Mouse (Mus musculus) lung, postnatal 25 days (tissue): ENCODE measurements around the gene Elp4.

Experiments
- DNase-seq: peaks from one replicate; pipeline ENCODE4 v3.0.0; 2022; ENCODE audit warnings: low spot score

Gene Elp4

DNA sequence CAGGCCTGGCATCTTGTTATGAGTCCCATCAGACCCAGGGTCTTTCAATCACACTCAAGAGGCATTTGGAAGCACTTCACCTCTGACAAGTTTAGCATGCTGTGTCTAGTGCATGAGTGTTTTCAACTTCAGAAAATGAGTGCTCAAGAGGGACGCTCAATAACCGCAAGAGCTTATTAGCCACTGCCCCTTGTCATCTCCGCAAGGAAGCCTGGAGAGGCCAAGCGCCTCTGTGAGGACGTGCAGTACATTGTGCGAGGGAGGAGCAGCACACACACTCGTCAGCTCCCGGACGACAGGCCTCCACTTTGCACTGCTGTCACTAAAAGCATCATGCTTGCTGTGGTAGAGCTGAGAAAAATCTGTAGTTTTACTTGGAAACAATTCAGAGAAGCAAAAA lies 177.7 kb downstream of the Elp4 start:
- no peak for DNase-seq

DNA sequence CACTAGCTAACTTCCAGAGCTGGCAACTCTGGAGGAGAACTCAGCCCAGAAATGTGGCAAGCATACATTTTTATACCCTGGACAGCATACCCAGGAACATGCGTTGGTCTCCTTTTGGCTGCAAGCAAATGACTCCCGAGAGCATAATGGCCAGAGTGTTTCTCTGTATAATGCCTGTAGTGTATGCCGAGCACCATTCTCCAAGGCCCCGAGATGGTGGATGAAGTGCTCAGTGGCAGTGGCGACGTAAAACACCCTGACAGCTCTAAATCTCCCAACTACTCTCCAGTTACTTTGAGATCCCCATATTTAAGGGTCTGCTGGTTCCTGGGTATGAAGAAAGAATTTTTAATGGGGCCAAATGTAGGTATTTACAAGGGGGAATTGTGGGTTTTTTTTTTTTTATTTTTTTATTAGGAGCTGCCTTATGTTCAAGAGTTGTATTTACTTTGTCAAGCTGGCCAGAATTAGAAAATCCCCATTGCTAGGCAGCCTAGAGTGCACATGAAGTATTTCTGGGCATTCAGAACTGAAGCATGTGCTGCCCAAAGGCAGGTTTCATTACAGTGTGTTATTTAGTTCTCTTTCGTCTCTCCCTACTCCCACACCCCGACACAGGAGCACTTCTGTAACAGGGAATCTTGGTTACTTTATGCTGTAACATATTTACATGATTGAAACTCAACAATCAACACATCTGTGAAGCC lies 188.8 kb downstream of the Elp4 start:
- no peak for DNase-seq

DNA sequence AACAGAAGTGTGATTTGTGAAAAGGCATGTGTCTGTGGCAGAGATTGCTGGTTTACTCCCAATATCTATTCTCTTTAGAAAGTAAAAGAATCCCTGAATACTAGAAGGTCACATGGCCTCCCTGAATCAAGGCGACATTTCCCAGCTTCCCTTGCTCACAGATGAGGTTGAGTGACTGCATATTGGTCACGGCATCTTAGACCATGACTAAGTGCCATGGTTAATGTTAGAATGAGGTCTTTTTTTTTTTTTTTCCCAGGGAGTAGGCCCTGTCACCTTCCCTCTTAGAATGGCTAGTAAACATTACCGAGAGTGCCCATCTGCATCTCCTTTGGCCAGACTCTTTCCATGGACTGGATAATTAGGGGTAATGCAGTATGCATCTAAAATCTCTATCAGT lies 193.9 kb downstream of the Elp4 start:
- DNase-seq, result no peak

- DNase-seq, result no peak
These were observed 195.2 kb downstream of the Elp4 start for GRCm38 (mm10) chr2:105709126-105709525.

DNA sequence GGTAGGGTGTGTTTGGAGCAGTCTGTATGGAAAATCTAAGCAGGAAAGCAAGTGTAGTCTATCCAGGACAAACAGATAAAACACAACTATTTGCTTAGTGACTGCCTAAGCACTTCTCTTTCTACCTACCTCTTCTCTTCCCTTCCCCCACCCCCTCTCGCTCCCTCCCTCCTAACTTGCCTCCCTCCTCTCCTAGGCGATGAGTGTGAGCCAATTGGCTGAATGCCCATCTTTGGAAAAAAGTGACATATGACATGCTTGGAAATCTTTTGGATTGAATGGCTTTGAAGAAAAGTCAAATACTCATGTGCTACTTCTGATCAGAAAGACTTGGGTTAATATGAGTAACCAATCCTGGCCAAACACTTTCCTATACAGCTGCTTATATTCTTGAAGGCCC lies 199.0 kb downstream of the Elp4 start:
- DNase-seq, result no peak

GRCm38 (mm10) chr2:105702586-105702985 lies 201.8 kb downstream of the Elp4 start:
- no peak for DNase-seq

GRCm38 (mm10) chr2:105701781-105702180 lies 202.6 kb downstream of the Elp4 start:
- DNase-seq, result no peak

GRCm38 (mm10) chr2:105698631-105699030 lies 205.7 kb downstream of the Elp4 start:
- no peak for DNase-seq

DNA sequence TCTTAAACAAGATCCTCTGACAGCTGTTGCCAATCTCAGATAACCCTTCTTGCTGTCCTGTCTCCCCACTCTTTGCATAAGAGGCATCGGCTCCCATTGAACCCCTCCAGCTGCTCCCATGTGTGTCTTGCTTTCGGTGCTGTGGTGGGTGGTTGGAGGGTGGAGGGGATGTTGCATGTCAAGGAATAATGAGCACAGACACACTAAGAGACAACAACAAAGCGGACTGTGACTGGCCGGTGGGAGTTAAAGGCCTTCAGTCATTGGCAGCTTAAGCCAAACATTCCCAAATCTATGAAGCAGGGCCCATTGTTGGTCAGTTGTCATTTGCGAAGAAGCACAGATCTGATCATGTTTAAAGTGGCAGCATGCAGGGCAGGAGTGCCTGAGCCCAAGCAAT lies 206.6 kb downstream of the Elp4 start:
- DNase-seq, result no peak

DNA sequence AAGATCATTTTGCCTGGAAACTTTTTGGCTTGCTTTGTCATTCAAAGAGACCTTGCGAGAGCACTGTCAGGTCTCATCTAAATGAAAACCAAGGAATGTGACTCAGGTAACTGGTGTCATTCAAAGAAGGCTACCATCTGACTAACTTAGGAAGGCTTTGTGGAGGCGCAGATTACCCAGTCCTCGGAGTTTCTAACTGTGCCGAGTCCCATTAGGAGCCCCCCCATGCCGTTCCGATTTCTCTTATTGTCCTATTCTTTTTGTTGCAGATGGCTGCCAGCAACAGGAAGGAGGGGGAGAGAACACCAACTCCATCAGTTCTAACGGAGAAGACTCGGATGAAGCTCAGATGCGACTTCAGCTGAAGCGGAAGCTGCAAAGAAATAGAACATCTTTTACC lies 213.1 kb downstream of the Elp4 start:
- no peak for DNase-seq

GRCm38 (mm10) chr2:105689771-105690639 lies 214.4 kb downstream of the Elp4 start:
- DNase-seq, result no peak

DNA sequence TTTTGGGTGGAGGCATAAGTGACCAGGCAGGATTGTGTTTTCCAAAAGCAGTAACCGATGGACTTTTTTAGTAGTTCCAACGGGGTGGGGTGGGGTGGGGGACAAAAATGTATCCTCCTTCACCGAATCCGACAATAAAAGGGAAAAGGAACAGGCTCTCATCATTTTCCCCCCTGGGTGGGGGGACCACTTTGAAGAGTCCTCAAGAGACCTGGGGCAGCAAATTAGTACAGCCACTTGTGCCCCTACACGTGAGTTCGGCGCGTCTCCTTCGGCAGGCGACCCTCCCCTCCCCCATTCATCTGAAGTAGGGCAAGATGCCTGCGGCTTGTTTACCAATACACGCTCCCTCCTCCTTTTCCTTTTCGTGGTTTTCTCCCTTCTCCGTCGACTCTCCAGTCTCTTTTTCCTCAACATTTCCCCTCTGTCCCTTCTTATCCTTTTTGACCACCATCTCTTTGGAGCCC lies 215.0 kb downstream of the Elp4 start:
- no peak for DNase-seq

DNA sequence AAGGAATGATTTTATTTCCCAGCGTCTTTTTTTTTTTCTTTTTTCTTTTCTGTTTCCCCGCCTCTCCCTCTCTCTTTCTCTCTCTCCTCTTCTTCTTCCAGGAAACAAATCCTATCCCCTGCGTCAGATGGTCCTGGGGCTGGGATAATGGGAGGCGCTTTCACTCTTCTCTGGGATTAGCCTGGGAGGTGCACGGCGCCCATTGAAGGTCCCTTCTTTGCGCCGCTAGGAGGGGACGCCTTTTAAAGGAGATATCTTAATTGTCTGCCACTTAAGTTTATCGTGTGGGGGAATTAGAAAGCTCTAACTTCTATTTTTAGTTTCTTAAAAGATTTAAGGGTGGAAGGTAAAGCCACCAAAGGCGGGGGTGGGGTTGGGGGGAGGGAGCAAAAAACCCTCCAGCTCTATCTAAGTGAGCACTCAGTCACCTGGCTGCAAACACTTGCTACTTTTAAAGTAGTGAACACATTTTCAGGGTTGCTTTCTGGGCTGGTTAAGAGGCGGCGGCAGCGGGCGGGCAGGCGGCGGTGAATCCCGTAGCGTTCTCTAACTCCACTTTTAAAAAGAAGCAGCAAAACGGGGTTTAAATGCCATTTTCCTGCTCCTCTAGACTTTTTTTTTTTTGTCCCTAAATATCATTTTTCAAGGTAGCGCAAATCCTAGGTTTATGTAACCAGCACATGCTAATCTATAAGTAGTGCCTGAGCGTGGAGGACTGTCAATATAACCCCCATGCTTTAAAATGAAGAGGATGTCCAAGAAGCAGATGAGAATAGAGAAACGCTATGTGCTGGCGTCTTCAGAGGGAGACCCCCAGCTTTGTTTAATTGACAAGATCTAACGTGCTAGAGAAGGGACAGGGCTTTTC lies 215.7 kb downstream of the Elp4 start:
- no peak for DNase-seq

DNA sequence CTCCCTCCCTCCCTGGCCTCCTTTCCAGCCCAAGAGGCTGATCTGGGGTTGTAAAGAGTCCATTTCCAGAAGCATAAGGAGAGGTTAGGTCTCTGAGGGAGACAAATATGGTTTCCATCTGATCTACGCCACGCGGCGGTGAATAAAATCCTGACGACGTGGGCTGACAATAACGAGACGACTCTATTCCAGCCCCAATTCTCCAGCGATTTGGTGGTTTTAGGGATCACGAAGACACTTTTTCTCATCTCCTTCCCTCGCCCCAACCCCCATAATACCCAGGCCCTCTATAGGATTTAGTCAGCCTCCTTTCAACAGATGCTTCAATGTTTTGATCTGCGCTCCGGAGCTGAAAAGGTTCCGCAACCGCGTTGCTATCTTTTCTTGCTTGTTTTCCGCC lies 216.4 kb downstream of the Elp4 start:
- DNase-seq, result no peak

DNA sequence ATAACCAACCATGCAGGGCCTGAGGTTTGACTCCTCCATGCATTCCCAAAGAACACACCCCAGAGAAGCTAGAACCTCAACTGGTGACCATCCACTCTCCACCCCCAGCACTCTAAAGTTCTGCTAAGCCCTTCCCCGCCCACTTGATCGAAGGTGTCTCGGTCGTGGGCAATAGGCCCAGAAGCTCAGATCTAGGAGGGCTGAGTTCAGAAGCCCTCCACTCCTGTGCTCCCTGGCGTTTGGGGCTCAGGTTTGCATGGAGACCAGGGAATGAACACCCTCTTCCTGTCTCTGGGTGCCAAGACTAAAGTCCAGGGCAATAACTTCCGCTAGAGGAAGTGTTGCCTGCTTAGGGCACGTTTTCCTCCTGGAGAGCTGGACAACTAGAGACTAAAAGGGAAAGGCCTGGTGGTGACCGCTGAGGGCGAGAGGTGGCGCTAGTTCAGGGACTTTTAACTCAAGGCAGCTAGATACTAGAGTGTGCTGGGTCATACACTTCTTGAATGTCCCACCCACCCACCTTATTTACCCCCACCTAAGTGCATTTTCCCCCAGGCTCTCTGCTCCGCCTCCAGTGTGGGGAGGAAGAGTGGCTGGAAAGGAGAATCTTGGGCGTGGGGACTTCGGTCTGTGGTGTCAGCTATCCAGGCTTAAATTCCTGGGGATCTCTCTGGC lies 216.9 kb downstream of the Elp4 start:
- DNase-seq, result no peak

DNA sequence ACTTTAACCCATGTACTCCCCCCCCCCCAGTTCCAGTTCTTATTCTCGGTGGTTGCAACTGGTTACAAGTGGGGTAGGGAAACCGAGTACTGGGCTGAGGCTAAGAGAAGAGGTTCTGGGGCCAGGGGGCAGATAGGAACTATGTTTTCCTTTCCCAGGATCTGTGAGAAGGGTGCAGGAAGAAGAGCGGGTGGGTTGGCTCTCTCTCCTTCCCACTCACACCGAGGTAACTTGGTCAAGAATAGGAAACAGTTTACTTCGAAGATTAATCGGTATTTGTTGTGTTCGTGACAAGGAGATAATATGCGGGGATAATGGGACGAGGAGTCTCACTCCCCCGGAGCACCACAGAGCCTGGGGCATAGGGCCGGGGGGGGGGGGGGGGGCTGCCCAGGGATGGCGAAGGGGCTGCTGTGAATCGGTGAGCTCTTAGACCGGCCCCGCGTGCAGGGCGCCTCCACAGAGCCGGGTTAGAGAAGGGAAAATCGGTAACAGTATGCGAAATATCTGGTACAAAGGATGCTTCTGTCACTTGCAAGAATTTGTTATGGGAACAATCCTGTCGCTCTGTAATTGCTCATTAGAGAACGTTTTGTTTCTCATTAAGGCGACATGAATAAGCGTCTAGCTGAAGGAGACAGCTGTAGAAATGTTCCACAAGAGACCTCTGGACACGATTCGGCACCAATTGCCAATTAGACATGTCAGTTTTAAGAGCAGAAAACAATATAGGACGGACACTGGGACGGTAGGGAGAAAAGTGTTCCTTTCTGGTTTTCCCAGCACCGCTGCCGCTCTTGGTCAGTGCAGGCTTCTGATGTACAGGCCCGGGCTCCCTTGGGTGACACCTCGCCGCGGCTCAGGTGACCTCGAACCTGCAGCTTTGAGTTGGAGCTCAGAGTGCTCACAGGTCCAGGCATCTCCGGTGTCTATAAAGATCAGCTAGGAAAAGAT lies 217.7 kb downstream of the Elp4 start:
- DNase-seq, result no peak

DNA sequence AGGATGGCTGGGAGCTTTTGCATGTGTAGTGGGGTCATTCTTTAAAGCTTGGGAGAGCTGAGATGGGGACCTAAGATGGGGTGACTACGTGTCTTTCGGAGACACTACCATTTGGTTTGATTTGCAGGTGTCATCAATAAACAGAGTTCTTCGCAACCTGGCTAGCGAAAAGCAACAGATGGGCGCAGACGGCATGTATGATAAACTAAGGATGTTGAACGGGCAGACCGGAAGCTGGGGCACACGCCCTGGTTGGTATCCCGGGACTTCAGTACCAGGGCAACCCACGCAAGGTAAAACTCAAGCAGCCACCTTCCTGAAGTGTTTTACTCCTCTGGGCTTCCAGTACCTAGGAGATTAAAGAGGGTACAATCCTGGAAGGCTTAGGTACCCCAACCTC lies 218.7 kb downstream of the Elp4 start:
- no peak for DNase-seq

DNA sequence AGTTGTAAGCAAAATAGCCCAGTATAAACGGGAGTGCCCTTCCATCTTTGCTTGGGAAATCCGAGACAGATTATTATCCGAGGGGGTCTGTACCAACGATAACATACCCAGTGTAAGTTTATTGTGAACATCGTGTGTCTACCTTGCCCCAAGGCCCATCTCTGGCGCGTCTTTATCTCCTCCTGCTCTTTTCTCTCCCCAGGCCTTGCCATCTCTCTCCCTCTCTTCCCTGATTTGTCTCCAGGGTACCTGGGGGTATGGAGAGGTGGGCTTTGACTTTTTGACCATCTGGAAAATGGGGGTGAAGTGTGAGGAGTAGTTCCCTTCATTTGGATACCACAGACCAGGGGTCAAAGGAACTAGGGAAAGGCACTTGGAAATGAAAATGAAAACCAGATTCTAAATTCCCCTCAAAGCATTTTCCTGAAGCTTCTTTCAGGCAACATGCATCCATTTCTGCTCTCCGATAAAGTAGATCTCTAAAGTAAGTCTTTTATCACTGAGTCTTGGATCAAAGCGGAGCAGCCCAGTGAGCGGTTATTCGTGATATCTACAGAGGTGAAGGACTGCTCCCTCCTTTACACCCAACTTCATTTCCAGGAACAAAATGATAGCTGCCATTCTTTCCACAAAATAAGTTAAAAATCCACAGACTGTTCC lies 219.2 kb downstream of the Elp4 start:
- DNase-seq, result no peak

GRCm38 (mm10) chr2:105683771-105684410 lies 220.5 kb downstream of the Elp4 start:
- no peak for DNase-seq
